Mouse (Mus musculus): Measurements from ENCODE around the gene Fam240b.

GRCm38 (mm10) chr13:64497692-64498091 lies at the start of gene Fam240b:
- no peak for TF ChIP-seq CTCF (IDR thresholded peaks at IDR 0.05; ENCODE audit: insufficient read depth, low read length)
- no peak for TF ChIP-seq POLR2A (IDR thresholded peaks at IDR 0.05; ENCODE audit: borderline replicate concordance, extremely low read depth, low read depth, low read length)
